Mouse (Mus musculus): ENCODE data around the gene Snx29. TPM values are rescaled to one million over a fixed set of nuclear protein-coding genes. Genes with fewer than 3 reads are reported as not detected.
"Not testable (repeated sequence)": the region's sequence is repeated elsewhere in the genome, so short reads cannot be mapped to it uniquely, and the experiment has no call there.

Snx29 gene
- polyA plus RNA-seq, 1 experiment from 2014 or later: 22.7 TPM

GRCm38 (mm10) chr16:11315786-11316320 lies 6.9 kb upstream of the Snx29 start:
- Histone ChIP-seq H3K4me2 (no peak overlapping the region), H3K27ac (no peak overlapping the region), H3K36me3 (replicated peaks) (no peaks in the 10 kb centered on the region), H3K9me3 (no peaks in the 10 kb centered on the region), H3K4me3 (no peak overlapping the region), H3K9ac (no peak overlapping the region), H3K4me1 (no peaks in the 10 kb centered on the region), H3K27me3 (replicated peaks) (no peaks in the 10 kb centered on the region)
- ATAC-seq (replicated peaks): no peak
- 82% methylated on average over 5 of the region's 5 CpGs for WGBS

- ATAC-seq (replicated peaks): no peak
- H3K4me1 ChIP-seq: no peaks in the 10 kb centered on the region
- no peak overlapping the region for H3K9ac ChIP-seq
- no peak overlapping the region for H3K4me2 ChIP-seq
- 75% methylated on average over 5 of the region's 5 CpGs for WGBS
- no peaks in the 10 kb centered on the region for H3K36me3 ChIP-seq (replicated peaks)
- H3K4me3 ChIP-seq: no peak overlapping the region
- no peaks in the 10 kb centered on the region for H3K9me3 ChIP-seq
- H3K27me3 ChIP-seq (replicated peaks): no peaks in the 10 kb centered on the region
- no peak overlapping the region for H3K27ac ChIP-seq
These were observed 6.0 kb upstream of the Snx29 start for GRCm38 (mm10) chr16:11316748-11317147.

- H3K4me3 ChIP-seq: no peak overlapping the region
- 0 out of 2 replicates have a peak, but pooled peaks cover 4% of the 10 kb centered on the region for H3K4me1 ChIP-seq
These were observed 5.4 kb upstream of the Snx29 start for GRCm38 (mm10) chr16:11317324-11317723.

GRCm38 (mm10) chr16:11323324-11324051 lies 780 bp downstream of the Snx29 start:
- no peaks in the 10 kb centered on the region for H3K27me3 ChIP-seq (replicated peaks)
- peak; percentile 13 for ATAC-seq (replicated peaks)
- no peaks in the 10 kb centered on the region for H3K9me3 ChIP-seq
- WGBS: 5% methylated on average over 17 of the region's 17 CpGs
- peak overlapping the region; percentile 76 for H3K9ac ChIP-seq
- peaks cover 14% of the 10 kb centered on the region for H3K4me1 ChIP-seq
- peak overlapping the region; percentile 89 for H3K27ac ChIP-seq
- no peaks in the 10 kb centered on the region for H3K36me3 ChIP-seq (replicated peaks)
- peak overlapping the region; percentile 85 for H3K4me2 ChIP-seq
- peak overlapping the region; percentile 74 for H3K4me3 ChIP-seq

More at GRCm38 (mm10) chr16:11317324-11317723, 5.4 kb upstream of the Snx29 start:
- ATAC-seq (replicated peaks): no peak
- Histone ChIP-seq H3K4me2 (no peak overlapping the region), H3K9ac (no peak overlapping the region), H3K9me3 (no peaks in the 10 kb centered on the region), H3K27me3 (replicated peaks) (no peaks in the 10 kb centered on the region), H3K27ac (no peak overlapping the region), H3K36me3 (replicated peaks) (no peaks in the 10 kb centered on the region)
- WGBS: 76% methylated on average over 6 of the region's 6 CpGs

- no peak overlapping the region for H3K27ac ChIP-seq
- no peaks in the 10 kb centered on the region for H3K27me3 ChIP-seq (replicated peaks)
- no peak overlapping the region for H3K9ac ChIP-seq
- H3K4me1 ChIP-seq: no peaks in the 10 kb centered on the region
- H3K4me3 ChIP-seq: no peak overlapping the region
- no peak overlapping the region for H3K4me2 ChIP-seq
- no peaks in the 10 kb centered on the region for H3K36me3 ChIP-seq (replicated peaks)
- WGBS: 86% methylated on average over 3 of the region's 3 CpGs
- ATAC-seq (replicated peaks): no peak
- H3K9me3 ChIP-seq: no peaks in the 10 kb centered on the region
These were observed 7.5 kb downstream of the Snx29 start for GRCm38 (mm10) chr16:11330081-11330800.

- Histone ChIP-seq H3K27ac (no peak overlapping the region), H3K9ac (no peak overlapping the region), H3K4me3 (no peak overlapping the region), H3K27me3 (replicated peaks) (no peaks in the 10 kb centered on the region), H3K4me2 (no peak overlapping the region), H3K36me3 (replicated peaks) (no peaks in the 10 kb centered on the region), H3K4me1 (no peaks in the 10 kb centered on the region), H3K9me3 (no peaks in the 10 kb centered on the region)
- no peak for ATAC-seq (replicated peaks)
- WGBS: 89% methylated on average over 1 of the region's 1 CpGs
These were observed 8.3 kb downstream of the Snx29 start for GRCm38 (mm10) chr16:11331030-11331429.

GRCm38 (mm10) chr16:11343292-11343815 lies 20.6 kb downstream of the Snx29 start:
- ATAC-seq (replicated peaks): no peak
- H3K9me3 ChIP-seq: no peaks in the 10 kb centered on the region
- H3K27me3 ChIP-seq (replicated peaks): no peaks in the 10 kb centered on the region
- WGBS: 87% methylated on average over 4 of the region's 4 CpGs
- H3K4me1 ChIP-seq: no peaks in the 10 kb centered on the region
- no peak overlapping the region for H3K4me2 ChIP-seq
- no peaks in the 10 kb centered on the region; the same call in 1 of the 2 replicates for H3K36me3 ChIP-seq (replicated peaks)
- no peak overlapping the region for H3K9ac ChIP-seq
- H3K4me3 ChIP-seq: no peak overlapping the region
- no peak overlapping the region for H3K27ac ChIP-seq

GRCm38 (mm10) chr16:11351903-11352302 lies 29.2 kb downstream of the Snx29 start:
- 78% methylated on average over 7 of the region's 7 CpGs for WGBS
- H3K4me1 ChIP-seq: no peaks in the 10 kb centered on the region
- no peak overlapping the region for H3K27ac ChIP-seq
- H3K4me3 ChIP-seq: no peak overlapping the region
- H3K27me3 ChIP-seq (replicated peaks): no peaks in the 10 kb centered on the region
- H3K9ac ChIP-seq: no peak overlapping the region
- ATAC-seq (replicated peaks): no peak
- H3K36me3 ChIP-seq (replicated peaks): no peaks in the 10 kb centered on the region; the same call in 1 of the 2 replicates
- H3K4me2 ChIP-seq: no peak overlapping the region
- no peaks in the 10 kb centered on the region for H3K9me3 ChIP-seq

- ATAC-seq (replicated peaks): no peak
- H3K4me2 ChIP-seq: no peak overlapping the region
- WGBS: 74% methylated on average over 5 of the region's 5 CpGs
These were observed 36.5 kb downstream of the Snx29 start for GRCm38 (mm10) chr16:11359173-11359572.

GRCm38 (mm10) chr16:11359919-11360318 lies 37.2 kb downstream of the Snx29 start:
- H3K9ac ChIP-seq: no peak overlapping the region
- no peaks in the 10 kb centered on the region for H3K9me3 ChIP-seq
- H3K36me3 ChIP-seq (replicated peaks): no peaks in the 10 kb centered on the region
- ATAC-seq (replicated peaks): no peak
- 0 out of 2 replicates have a peak, but pooled peaks cover 5% of the 10 kb centered on the region for H3K4me1 ChIP-seq
- no peak overlapping the region for H3K4me3 ChIP-seq
- no peaks in the 10 kb centered on the region for H3K27me3 ChIP-seq (replicated peaks)
- WGBS: 25% methylated on average over 10 of the region's 10 CpGs
- no peak overlapping the region for H3K4me2 ChIP-seq
- H3K27ac ChIP-seq: no peak overlapping the region

More at GRCm38 (mm10) chr16:11359173-11359572, 36.5 kb downstream of the Snx29 start:
- Histone ChIP-seq H3K4me3 (no peak overlapping the region), H3K4me1 (0 out of 2 replicates have a peak, but pooled peaks cover 5% of the 10 kb centered on the region), H3K36me3 (replicated peaks) (no peaks in the 10 kb centered on the region), H3K27me3 (replicated peaks) (no peaks in the 10 kb centered on the region), H3K9ac (no peak overlapping the region), H3K27ac (no peak overlapping the region), H3K9me3 (no peaks in the 10 kb centered on the region)

GRCm38 (mm10) chr16:11360576-11360975 lies 37.9 kb downstream of the Snx29 start:
- not testable (repeated sequence) for H3K4me1 ChIP-seq; H3K27me3 ChIP-seq (replicated peaks); H3K36me3 ChIP-seq (replicated peaks); H3K4me2 ChIP-seq; H3K27ac ChIP-seq; H3K9ac ChIP-seq; ATAC-seq (replicated peaks); H3K9me3 ChIP-seq; H3K4me3 ChIP-seq
- WGBS: 73% methylated on average over 2 of the region's 2 CpGs

- peaks cover 19% of the 10 kb centered on the region for H3K4me1 ChIP-seq
- no peak overlapping the region for H3K4me2 ChIP-seq
- no peak for ATAC-seq (replicated peaks)
- no peaks in the 10 kb centered on the region for H3K9me3 ChIP-seq
- H3K36me3 ChIP-seq (replicated peaks): no peaks in the 10 kb centered on the region
- H3K4me3 ChIP-seq: no peak overlapping the region
- no peak overlapping the region for H3K27ac ChIP-seq
- no peak overlapping the region for H3K9ac ChIP-seq
- H3K27me3 ChIP-seq (replicated peaks): no peaks in the 10 kb centered on the region
- WGBS: 83% methylated on average over 5 of the region's 5 CpGs
These were observed 42.9 kb downstream of the Snx29 start for GRCm38 (mm10) chr16:11365626-11366025.

Measured in midbrain, embryonic 15.5 days (tissue).